Mouse (Mus musculus): ENCODE measurements at regions not wholly inside any gene's neighbourhood (a gene's known extent, or its start where the extent isn't known, plus 50 kb on each side); places are given as distances from the start of the nearest gene placed in this dataset.
A peak's percentile ranks its signal among the peaks of the same experiment; 100 is the strongest.
"Not testable (repeated sequence)": the region's sequence is repeated elsewhere in the genome, so short reads cannot be mapped to it uniquely, and the experiment has no call there.

DNA sequence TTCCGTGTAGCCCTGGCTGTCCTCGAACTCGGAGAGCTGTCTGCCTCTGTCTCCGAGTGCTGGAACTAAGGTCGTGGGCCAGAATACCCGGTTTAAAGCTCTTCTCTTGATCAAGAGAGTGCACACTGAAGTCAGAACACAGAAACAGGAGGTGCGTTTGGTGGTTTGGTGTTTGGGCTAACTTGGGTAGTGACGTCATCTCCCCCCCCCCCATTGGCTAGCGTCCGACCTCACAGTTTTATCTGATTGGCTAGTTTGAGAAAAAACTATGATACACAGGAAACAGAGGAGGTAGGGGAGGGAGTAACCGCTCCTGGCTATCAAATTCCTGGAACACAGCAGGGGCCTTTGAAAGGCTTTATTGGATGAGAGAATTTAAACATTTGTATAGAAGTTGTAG lies 60.2 kb upstream of the Pim1 start:
- peak; percentile 51 for DNase-seq (ENCODE audit: low spot score)

DNA sequence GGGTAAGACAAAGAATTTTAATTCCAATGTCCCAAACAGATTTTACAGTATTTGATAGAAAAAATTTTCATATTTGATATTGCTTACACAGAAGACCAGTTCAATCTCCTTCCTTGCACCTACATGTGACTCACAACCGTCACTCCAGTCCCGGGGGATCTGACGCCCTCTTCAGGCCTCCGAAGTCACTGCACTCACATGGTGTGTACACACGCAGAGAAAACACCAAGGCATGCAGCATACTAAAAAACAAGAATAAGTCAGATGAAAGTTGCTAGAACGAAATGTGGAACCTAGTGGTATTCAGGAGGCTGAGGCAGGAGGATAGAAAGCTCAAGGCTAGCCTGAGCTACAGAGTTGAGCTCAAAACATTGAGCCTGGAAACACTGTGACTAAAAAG lies 59.7 kb upstream of the Pim1 start:
- peak; percentile 27 for DNase-seq (ENCODE audit: low spot score)

- DNase-seq (ENCODE audit: low spot score), result peak; percentile 72
Measured at GRCm38 (mm10) chr17:29431553-29432297, 58.8 kb upstream of the Pim1 start.

DNA sequence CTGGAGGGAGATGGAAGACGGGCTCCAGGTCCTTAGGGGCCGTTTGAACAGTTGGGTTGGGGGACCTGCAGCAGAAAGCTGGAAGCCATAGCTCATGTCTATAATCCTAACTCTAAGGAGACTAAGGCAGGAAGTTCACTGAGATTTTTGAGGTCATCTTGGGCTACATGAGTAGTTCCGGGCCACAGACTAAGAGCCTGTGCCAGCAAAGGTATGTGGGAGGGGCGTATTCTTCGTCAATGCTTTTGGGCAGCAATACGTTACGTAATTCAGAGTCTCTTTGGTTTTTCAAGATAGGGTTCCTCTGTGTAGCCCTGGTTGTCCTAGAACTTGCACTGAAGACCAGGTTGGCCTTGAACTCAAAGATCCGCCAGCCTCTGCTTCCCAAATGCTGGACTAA lies 57.9 kb upstream of the Pim1 start:
- no peak for DNase-seq (ENCODE audit: low spot score)

DNA sequence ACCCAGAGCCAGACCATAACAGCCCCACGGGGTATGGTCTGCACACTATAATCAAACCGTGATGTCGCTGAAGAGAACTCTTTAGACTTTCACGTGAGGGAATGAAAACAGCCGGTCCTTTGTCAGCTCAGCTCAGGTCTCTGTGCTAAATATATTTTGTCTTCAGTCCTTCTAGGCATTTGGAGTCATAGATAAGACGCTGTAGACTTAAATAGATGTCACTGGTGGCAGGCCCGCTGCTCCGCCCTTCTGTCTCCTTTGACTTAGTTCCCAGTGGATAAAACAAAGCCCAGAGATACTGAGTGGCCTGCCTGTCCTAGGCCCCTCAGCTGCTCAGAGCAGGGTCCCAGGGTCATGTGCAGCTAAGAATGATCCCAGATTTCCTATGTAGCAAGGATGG lies 57.2 kb upstream of the Pim1 start:
- DNase-seq (ENCODE audit: low spot score), result no peak

DNA sequence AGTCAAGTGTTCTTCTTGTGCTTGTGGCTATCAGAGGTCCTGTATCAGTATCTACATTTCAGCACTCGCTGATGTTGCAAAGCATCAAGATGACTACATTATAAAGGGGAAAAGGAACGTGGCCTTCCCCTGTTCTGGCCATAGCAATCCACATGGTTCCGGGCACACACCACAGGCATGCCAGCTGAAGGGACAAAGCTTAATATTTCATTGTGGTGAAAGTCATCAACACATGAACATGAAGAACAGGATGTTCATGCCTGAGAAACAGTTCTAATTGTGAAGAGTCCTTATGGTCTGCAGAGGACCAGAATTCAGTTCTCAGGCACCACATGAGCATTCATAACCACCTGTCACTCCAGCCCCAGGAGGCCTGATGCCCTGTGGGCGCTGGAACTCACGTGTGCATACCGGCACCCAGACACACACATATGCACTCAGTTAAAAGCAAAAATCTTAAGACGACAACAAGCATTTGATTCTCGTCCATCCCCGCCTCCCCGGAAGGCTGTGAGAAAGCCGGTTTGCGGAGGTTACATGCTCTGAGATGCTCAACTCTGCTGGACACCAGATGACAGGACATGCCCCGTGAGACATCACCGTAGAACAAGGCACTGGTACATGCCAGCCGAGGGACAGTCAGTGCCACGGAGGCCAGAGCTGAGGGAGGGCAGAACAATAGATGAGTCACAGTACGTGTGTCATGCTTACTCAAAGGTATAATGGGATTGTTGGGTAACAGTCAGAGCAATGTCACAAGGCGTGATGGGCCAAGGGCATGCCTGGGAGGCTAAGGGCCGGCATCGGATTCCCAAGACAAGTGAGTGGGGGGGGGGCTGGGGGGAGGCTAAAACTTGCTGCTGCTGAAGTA lies 56.2 kb upstream of the Pim1 start:
- DNase-seq (ENCODE audit: low spot score), result no peak

DNA sequence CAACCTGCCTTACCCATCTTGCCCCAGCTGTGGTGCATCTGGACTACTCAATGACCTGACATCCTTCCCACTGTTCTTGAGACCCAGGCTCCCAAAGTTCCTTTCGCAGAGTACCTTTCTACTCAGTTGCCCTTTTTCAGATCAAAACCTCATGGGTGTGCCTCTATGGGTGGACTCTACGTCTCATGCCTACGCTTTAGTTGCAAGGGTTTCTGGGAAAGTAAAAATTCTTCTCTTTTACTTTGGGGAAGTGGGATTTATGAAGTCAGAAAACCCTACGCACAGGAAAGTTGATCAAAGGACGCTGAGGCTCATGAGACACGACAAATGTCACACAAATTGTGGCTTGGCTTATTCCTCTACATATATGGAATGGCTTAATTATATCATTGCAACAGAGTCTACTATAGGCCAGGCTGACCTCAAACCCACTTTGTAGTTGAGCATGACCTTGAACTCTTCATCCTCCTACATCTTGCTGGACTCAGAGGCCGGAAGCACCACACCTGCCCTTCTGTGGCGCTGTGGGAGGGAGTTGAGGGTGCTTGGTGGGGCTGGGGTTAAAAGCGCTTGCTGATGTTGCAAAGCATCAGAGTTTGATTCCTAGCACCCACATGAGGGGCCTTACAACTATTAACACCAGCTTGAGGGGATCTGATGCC lies 55.1 kb upstream of the Pim1 start:
- peak; percentile 21 for DNase-seq (ENCODE audit: low spot score)

DNA sequence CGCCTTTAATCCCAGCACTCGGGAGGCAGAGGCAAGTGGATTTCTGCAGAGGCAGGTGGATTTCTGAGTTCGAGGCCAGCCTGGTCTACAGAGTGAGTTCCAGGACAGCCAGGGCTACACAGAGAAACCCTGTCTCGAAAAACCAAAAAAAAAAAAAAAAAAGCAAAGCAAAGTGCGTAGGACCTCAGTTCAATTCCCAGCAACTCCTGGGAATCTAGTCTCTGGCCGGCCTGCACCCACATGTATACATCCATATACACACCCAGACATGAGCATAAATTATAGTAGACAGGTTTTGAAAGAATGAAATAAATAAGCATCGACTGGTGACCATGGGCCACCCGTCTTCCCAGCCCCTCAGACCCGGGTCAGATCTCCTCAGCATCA lies 54.1 kb upstream of the Pim1 start:
- DNase-seq (ENCODE audit: low spot score), result not testable (repeated sequence)

- DNase-seq (ENCODE audit: low spot score), result peak; percentile 89
Measured at GRCm38 (mm10) chr17:29436871-29437534, 53.5 kb upstream of the Pim1 start.

DNA sequence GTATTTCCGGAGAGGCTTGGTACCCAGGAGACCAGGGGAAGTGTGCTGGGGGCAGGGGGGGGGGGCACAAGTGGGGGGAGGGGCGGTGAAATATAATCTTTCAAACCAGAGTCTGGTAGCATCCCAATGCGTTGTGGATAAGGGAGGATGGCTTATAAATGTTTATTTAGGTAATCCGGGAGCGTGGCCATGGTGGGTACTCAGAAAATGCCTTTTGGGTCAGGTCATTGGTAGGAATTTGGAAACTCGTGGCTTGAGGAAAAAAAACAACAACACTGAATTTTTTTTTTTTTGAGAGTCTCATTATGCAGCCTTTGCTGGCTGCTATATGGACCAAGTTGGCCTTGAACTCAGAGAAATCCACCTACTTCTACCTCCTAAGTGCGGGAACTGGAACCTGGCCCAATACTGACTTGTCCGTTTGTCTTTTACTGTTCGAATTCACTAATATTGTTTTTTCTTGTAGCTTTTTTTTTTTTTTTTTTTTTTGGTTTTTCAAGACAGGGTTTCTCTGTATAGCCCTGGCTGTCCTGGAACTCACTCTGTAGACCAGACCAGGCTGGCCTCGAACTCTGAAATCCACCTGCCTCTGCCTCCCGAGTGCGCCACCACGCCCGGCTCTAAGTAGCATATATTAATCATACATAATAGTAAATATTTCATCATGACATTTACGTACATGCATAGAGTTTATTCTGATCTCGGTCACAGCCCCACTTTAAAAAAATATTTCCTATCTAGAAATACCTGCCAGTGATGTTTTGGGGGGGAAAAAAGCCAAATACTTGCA lies 52.8 kb upstream of the Pim1 start:
- DNase-seq (ENCODE audit: low spot score), result no peak

- peak; percentile 46 for DNase-seq (ENCODE audit: low spot score)
Measured at GRCm38 (mm10) chr17:29438347-29439235, 52.0 kb upstream of the Pim1 start.

- no peak for DNase-seq (ENCODE audit: low spot score)
Measured at GRCm38 (mm10) chr17:29439992-29440391, 50.6 kb upstream of the Pim1 start.

DNA sequence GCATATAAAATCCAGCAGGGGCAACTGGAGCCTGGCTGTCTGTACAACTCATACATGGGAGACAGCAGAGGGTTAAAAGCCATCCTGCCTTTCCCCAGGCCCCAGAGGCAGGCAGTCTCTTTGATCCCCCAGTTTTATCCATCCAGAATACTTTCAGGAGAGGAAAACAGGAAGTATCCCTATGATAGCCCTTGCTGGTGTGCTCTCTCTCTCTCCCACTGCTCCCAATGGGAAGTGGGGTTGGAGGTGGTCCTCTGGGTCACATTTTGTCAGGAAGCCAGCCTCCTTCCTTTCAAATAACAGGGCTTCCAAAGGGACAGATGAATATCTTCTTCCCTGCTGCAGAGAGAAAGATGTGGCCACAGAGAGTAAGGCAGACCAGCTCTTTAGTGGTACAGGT lies 50.1 kb upstream of the Pim1 start:
- DNase-seq (ENCODE audit: low spot score), result no peak

All from T-cell, adult 2 months (primary cell).